Mouse (Mus musculus): Measurements from ENCODE around the gene Ak4. TPM values are rescaled to one million over a fixed set of nuclear protein-coding genes. Genes with fewer than 3 reads are reported as not detected.

Gene Ak4
- total RNA-seq, 2 experiments from 2014 or later, result 30.0 to 46.1 TPM

DNA sequence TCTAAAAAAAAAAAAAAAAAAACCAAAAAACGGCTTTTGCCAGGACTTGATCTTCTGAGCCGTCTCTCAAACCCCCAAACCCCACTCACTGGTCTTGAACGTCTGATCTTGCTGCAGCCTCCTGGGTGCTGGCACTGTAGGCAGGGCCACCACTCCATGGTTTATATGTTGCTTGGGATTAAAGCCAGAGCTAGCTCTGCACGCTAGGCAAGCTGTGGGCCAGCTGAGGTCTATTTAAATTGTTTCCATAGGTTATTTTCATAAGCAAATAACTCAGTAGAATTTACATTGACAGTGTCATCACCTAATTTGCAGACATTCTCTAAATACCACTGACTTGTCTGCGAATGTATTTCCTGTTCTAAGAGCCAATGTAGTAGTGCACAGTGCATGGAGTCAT, 6.0 kb downstream of the Ak4 start:
- H3K27ac ChIP-seq, result peak overlapping the region; percentile 44; the same call in 1 of the 2 replicates
- intact Hi-C loops (cut with DNase I), result no loop called here

DNA sequence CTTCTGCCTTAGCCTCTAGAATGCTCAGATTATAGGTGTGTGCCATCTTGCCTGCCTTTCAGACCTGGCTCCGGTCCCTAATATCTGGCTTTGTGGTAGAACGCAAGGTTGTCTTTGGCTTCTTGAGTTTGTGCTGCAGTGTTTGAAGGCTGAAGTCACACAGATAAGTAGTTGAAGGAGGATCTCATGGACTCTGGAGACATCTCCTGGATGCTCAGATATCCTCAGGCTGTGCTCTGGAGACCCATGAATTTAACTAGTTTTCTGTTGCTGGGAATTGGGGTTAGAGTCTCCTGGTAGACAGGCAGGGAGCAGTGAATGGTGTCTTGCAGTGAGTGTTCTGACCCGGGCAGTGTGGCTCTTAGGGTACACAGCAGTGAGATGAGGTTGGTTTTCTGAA, 6.6 kb downstream of the Ak4 start:
- Histone ChIP-seq H3K27ac (no peak overlapping the region), H3K4me3 (no peak overlapping the region)
- intact Hi-C loops (cut with DNase I), result no loop called here
- no peak for DNase-seq (ENCODE audit: extremely low spot score in 1 of 2, low spot score in 2 of 2)
- TF ChIP-seq CTCF (IDR thresholded peaks at IDR 0.05), result peak; percentile 18

More for the DNA sequence above, 6.0 kb downstream of the Ak4 start:
- no peak for DNase-seq (ENCODE audit: extremely low spot score in 1 of 2, low spot score in 2 of 2)
- TF ChIP-seq CTCF (IDR thresholded peaks at IDR 0.05), result no peak
- H3K4me3 ChIP-seq, result no peak overlapping the region

- H3K4me3 ChIP-seq, result no peak overlapping the region
- H3K27ac ChIP-seq, result no peak overlapping the region
- intact Hi-C loops (cut with DNase I), result no loop called here
- TF ChIP-seq CTCF (IDR thresholded peaks at IDR 0.05), result no peak
- DNase-seq (ENCODE audit: extremely low spot score in 1 of 2, low spot score in 2 of 2), result no peak
Observed at GRCm38 (mm10) chr4:101426566-101426965, 7.5 kb downstream of the Ak4 start.

GRCm38 (mm10) chr4:101427886-101428680, 9.0 kb downstream of the Ak4 start:
- Histone ChIP-seq H3K27ac (no peak overlapping the region), H3K4me3 (no peak overlapping the region)
- DNase-seq (ENCODE audit: extremely low spot score in 1 of 2, low spot score in 2 of 2), result no peak
- no peak for TF ChIP-seq CTCF (IDR thresholded peaks at IDR 0.05)
- intact Hi-C loops (cut with DNase I), result no loop called here

- no peak for TF ChIP-seq CTCF (IDR thresholded peaks at IDR 0.05)
- DNase-seq (ENCODE audit: extremely low spot score in 1 of 2, low spot score in 2 of 2), result no peak
- H3K27ac ChIP-seq, result no peak overlapping the region
- intact Hi-C loops (cut with DNase I), result no loop called here
- H3K4me3 ChIP-seq, result no peak overlapping the region
Observed at GRCm38 (mm10) chr4:101429073-101429472, 10.0 kb downstream of the Ak4 start.

DNA sequence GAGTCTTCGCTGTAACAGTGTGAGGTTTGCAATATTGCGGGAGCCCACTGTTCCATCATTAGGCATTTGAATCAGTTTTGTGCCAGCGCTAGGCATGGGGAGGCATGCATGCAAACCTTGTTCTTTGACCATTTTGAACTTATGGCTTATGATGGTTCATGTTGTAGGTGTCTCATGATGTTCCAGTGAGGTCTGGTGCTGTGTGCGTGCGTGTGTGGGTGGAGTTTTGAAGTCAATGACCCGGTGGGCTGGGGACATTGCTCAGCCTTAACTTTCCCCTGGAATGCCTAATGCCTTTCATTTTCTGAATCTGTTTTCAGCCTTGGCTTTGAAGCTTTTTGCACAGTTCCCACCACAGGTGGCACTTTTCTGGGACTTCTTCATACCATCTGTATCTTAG, 10.9 kb downstream of the Ak4 start:
- no peak for TF ChIP-seq CTCF (IDR thresholded peaks at IDR 0.05)
- no peak overlapping the region for H3K4me3 ChIP-seq
- intact Hi-C loops (cut with DNase I), result no loop called here

GRCm38 (mm10) chr4:101436761-101437512, 17.9 kb downstream of the Ak4 start:
- H3K27ac ChIP-seq, result peak overlapping the region; percentile 63
- peak; percentile 65 to 72 for DNase-seq (ENCODE audit: extremely low spot score in 1 of 2, low spot score in 2 of 2)
- no peak for TF ChIP-seq CTCF (IDR thresholded peaks at IDR 0.05)
- intact Hi-C loops (cut with DNase I), result loop anchor here (1.0 kb wide), 1 partner anchor 17 kb away; no protein-coding TSS in a partner anchor
- no peak overlapping the region for H3K4me3 ChIP-seq

More for the DNA sequence above, 10.9 kb downstream of the Ak4 start:
- no peak overlapping the region for H3K27ac ChIP-seq
- DNase-seq (ENCODE audit: extremely low spot score in 1 of 2, low spot score in 2 of 2), result no peak

- TF ChIP-seq CTCF (IDR thresholded peaks at IDR 0.05), result no peak
- Histone ChIP-seq H3K4me3 (no peak overlapping the region), H3K27ac (peak overlapping the region; percentile 4; the same call in 1 of the 2 replicates)
- intact Hi-C loops (cut with DNase I), result no loop called here
- DNase-seq (ENCODE audit: extremely low spot score in 1 of 2, low spot score in 2 of 2), result no peak
Observed at GRCm38 (mm10) chr4:101438271-101438670, 19.2 kb downstream of the Ak4 start.

- no peak for DNase-seq (ENCODE audit: extremely low spot score in 1 of 2, low spot score in 2 of 2)
- intact Hi-C loops (cut with DNase I), result no loop called here
- H3K4me3 ChIP-seq, result no peak overlapping the region
- no peak for TF ChIP-seq CTCF (IDR thresholded peaks at IDR 0.05)
- H3K27ac ChIP-seq, result no peak overlapping the region
Observed at GRCm38 (mm10) chr4:101439738-101440389, 20.8 kb downstream of the Ak4 start.

GRCm38 (mm10) chr4:101442791-101443190, 23.7 kb downstream of the Ak4 start:
- no peak for DNase-seq (ENCODE audit: extremely low spot score in 1 of 2, low spot score in 2 of 2)
- intact Hi-C loops (cut with DNase I), result no loop called here
- H3K27ac ChIP-seq, result no peak overlapping the region
- TF ChIP-seq CTCF (IDR thresholded peaks at IDR 0.05), result no peak
- no peak overlapping the region for H3K4me3 ChIP-seq

GRCm38 (mm10) chr4:101443419-101443991, 24.4 kb downstream of the Ak4 start:
- DNase-seq (ENCODE audit: extremely low spot score in 1 of 2, low spot score in 2 of 2), result no peak
- Histone ChIP-seq H3K27ac (no peak overlapping the region), H3K4me3 (no peak overlapping the region)
- intact Hi-C loops (cut with DNase I), result no loop called here
- TF ChIP-seq CTCF (IDR thresholded peaks at IDR 0.05), result no peak
